Mouse (Mus musculus): ENCODE measurements around the gene Nog. TPM values are rescaled to one million over a fixed set of nuclear protein-coding genes. Genes with fewer than 3 reads are reported as not detected.

The Nog gene
- polyA plus RNA-seq, 1 experiment from 2014 or later, result 0.24 TPM

GRCm38 (mm10) chr11:89310217-89310616 lies 8.1 kb upstream of the Nog start:
- Histone ChIP-seq H3K9ac (no peak overlapping the region), H3K4me1 (replicated peaks) (peaks cover 10% of the 10 kb centered on the region; the same call in 1 of the 2 replicates), H3K36me3 (no peaks in the 10 kb centered on the region), H3K4me2 (no peak overlapping the region), H3K27ac (no peak overlapping the region), H3K9me3 (replicated peaks) (no peaks in the 10 kb centered on the region), H3K27me3 (peaks cover 6% of the 10 kb centered on the region; the same call in 1 of the 2 replicates), H3K4me3 (no peak overlapping the region)
- no peak for ATAC-seq (replicated peaks; ENCODE audit: insufficient number of reproducible peaks, insufficient read depth, low FRiP score, low read depth)
- WGBS, result 64% methylated on average over 11 of the region's 11 CpGs

DNA sequence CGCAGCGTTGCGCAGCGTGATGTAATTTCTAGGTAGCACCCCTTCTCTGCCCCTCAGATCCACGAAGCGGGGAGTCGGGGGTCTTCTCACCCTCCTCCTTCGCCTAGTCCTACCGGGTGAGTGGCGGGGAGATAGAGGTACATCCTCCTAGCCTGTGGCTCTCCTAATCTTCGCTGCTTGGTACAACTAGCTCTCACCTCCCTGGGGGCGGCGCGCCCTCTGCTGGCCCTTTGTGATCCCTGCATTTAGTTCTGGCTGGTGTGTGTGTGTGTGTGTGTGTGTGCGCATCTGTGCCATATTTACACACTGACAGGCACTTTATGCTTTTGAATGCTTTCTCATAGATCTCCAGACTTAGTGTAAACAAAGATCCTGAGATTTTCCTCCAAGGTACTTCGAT lies 1.3 kb upstream of the Nog start:
- Histone ChIP-seq H3K9me3 (replicated peaks) (no peaks in the 10 kb centered on the region), H3K36me3 (no peaks in the 10 kb centered on the region), H3K4me2 (peak overlapping the region; percentile 98), H3K27ac (no peak overlapping the region), H3K9ac (no peak overlapping the region), H3K4me1 (replicated peaks) (peaks cover 32% of the 10 kb centered on the region), H3K4me3 (peak overlapping the region; percentile 70), H3K27me3 (peaks cover 16% of the 10 kb centered on the region)
- ATAC-seq (replicated peaks; ENCODE audit: insufficient number of reproducible peaks, insufficient read depth, low FRiP score, low read depth), result peak; percentile 51; the same call in 1 of the 2 replicates
- 2% methylated on average over 16 of the region's 16 CpGs for WGBS

DNA sequence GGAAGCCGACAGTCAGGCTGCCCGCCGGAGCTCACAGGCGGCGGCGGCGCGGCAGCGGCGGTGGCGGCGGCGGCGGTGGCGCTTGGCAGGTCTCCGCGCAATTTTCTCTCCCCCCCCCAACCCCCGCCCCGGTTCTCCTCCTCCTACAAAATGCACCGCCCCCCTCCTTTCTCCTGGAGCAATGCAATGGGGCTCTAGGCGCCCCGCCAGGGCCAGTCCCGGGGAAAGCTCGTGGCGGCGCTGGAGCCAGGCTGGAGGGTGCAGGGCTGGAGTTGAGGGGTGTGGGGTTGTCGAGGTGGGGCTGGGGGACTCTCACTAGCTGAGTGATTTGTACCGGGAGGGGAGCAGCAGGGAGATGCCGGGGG lies 666 bp upstream of the Nog start:
- H3K27me3 ChIP-seq, result peaks cover 16% of the 10 kb centered on the region
- H3K36me3 ChIP-seq, result no peaks in the 10 kb centered on the region
- peak overlapping the region; percentile 64 for H3K27ac ChIP-seq
- H3K4me1 ChIP-seq (replicated peaks), result peaks cover 35% of the 10 kb centered on the region
- H3K9me3 ChIP-seq (replicated peaks), result no peaks in the 10 kb centered on the region
- peak overlapping the region; percentile 70 for H3K4me3 ChIP-seq
- H3K4me2 ChIP-seq, result peak overlapping the region; percentile 98
- H3K9ac ChIP-seq, result peak overlapping the region; percentile 62
- under 1% methylated on average over 28 of the region's 29 CpGs for WGBS
- ATAC-seq (replicated peaks; ENCODE audit: insufficient number of reproducible peaks, insufficient read depth, low FRiP score, low read depth), result peak; percentile 53

DNA sequence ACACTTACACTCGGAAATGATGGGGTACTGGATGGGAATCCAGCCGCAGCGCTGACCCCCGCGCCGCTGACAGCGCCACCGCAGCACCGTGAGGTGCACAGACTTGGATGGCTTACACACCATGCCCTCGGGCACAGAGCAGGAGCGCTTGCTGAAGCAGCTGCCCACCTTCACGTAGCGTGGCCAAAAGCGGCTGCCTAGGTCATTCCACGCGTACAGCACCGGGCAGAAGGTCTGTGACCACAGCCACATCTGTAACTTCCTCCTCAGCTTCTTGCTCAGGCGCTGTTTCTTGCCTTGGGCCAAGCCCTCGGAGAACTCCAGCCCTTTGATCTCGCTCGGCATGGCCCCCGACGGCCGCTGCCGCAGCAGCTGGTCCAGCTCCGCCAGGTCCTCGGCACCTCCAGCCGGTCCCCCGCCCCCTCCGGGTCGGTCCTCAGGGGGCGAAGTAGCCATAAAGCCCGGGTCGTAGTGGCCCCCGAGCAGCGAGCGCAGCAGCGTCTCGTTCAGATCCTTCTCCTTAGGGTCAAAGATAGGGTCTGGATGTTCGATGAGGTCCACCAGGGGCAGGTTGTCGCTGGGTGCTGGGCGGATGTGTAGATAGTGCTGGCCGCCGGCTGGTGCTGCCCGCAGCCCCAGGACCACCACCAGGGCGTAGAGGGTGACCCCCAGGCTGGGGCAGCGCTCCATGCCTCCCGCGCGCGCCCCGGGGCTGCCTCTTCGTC lies 639 bp downstream of the Nog start:
- Histone ChIP-seq H3K4me2 (peak overlapping the region; percentile 98), H3K4me3 (peak overlapping the region; percentile 70), H3K9ac (peak overlapping the region; percentile 62), H3K9me3 (replicated peaks) (no peaks in the 10 kb centered on the region), H3K4me1 (replicated peaks) (peaks cover 36% of the 10 kb centered on the region), H3K27me3 (peaks cover 16% of the 10 kb centered on the region), H3K36me3 (no peaks in the 10 kb centered on the region), H3K27ac (peak overlapping the region; percentile 64)
- under 1% methylated on average over 52 of the region's 53 CpGs for WGBS
- 0 out of 2 replicates have a peak, but pooled peaks have one; percentile 8 for ATAC-seq (replicated peaks; ENCODE audit: insufficient number of reproducible peaks, insufficient read depth, low FRiP score, low read depth)

DNA sequence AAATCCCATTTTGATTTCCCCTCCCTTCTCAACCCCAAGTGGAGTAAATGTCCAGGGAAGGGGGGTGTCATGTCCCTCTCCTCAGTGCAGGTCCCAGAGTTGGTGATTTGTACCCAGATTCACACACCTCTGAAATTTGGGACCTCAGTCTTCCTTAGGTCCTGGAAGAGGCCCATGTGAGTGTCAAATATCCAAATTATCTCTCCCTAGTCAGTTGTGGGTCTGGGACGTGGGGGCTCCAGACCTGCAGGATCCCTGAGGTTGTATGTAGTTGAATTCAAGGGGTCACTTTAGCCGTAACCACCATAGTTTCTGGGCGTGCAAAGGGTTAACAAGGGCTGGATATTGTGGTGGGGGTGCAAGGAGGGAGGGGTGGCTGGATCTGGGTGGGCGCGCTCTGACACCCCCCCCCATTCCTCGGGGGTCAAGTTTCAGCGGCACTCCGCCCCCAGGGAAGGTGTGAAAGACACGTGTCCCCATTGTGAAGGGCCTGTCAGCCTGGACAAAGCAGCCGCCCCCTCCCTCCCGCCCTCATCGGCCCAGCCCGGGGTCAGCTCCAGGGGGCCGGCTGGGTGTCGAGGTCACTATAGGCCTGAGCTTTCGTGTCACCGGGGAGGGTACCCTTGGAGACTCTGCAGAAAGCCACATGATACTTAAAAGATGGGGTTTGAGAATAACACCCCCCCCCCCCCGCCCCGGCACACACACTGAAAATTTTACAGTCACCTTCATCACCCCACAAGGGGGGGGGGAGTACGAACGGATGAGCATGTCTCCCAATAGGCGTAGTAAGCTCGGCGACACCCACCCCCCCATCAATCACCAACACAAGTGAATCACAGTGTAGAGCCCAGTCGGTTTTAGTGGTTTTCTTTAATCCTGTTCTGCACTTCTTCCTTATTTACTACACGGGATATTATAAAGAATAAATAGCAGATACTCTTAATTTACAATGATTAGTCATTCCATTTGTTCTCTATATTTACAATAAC lies 2.1 kb downstream of the Nog start:
- Histone ChIP-seq H3K27ac (no peak overlapping the region), H3K27me3 (peaks cover 13% of the 10 kb centered on the region), H3K4me3 (peak overlapping the region; percentile 52), H3K36me3 (no peaks in the 10 kb centered on the region), H3K9me3 (replicated peaks) (no peaks in the 10 kb centered on the region), H3K4me1 (replicated peaks) (peaks cover 36% of the 10 kb centered on the region), H3K9ac (no peak overlapping the region), H3K4me2 (peak overlapping the region; percentile 92)
- 2% methylated on average over 26 of the region's 26 CpGs for WGBS
- no peak for ATAC-seq (replicated peaks; ENCODE audit: insufficient number of reproducible peaks, insufficient read depth, low FRiP score, low read depth)

DNA sequence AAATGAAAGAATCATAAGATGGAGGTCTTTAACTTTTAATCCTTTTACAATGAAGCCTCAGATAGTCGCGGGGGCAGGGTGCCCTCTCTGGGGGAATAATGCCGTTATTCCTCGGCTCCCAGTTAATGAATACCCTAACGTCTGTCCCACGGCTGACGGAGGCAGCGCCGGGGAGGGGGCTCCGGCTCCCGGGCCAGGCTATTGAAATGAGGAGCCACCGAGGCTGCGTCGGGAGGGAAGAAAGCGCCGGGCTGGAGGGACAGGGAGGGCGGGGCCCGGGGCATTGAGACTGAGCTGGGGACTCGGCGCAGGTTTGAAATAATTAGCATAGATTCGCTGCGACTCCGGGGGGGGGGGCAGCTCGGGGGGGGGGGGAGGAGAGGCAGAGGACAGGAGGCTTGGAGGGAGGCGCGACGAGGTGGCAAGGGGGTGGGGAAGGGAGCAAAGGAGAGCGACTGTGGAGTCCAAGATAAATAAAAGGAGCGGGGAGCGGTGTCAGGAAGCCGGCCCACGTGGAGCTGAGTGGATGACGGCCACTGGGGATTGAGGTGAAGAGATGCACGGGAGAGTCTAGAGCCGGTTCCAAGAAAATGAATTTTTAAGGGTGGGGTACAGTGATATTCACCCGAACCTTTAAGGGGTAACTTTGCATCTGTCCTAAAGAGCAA lies 2.9 kb downstream of the Nog start:
- WGBS, result 1% methylated on average over 32 of the region's 36 CpGs
- H3K9me3 ChIP-seq (replicated peaks), result no peaks in the 10 kb centered on the region
- H3K9ac ChIP-seq, result peak overlapping the region; percentile 46; the same call in 1 of the 2 replicates
- peaks cover 36% of the 10 kb centered on the region for H3K4me1 ChIP-seq (replicated peaks)
- H3K4me3 ChIP-seq, result peak overlapping the region; percentile 52
- ATAC-seq (replicated peaks; ENCODE audit: insufficient number of reproducible peaks, insufficient read depth, low FRiP score, low read depth), result no peak
- H3K36me3 ChIP-seq, result no peaks in the 10 kb centered on the region
- H3K4me2 ChIP-seq, result peak overlapping the region; percentile 92
- H3K27me3 ChIP-seq, result peaks cover 13% of the 10 kb centered on the region
- peak overlapping the region; percentile 70 for H3K27ac ChIP-seq

GRCm38 (mm10) chr11:89298285-89299010 lies 3.7 kb downstream of the Nog start:
- Histone ChIP-seq H3K36me3 (no peaks in the 10 kb centered on the region), H3K9ac (peak overlapping the region; percentile 60), H3K4me3 (peak overlapping the region; percentile 52), H3K9me3 (replicated peaks) (no peaks in the 10 kb centered on the region), H3K4me2 (peak overlapping the region; percentile 92), H3K27me3 (peaks cover 13% of the 10 kb centered on the region), H3K27ac (peak overlapping the region; percentile 70), H3K4me1 (replicated peaks) (peaks cover 36% of the 10 kb centered on the region)
- ATAC-seq (replicated peaks; ENCODE audit: insufficient number of reproducible peaks, insufficient read depth, low FRiP score, low read depth), result peak; percentile 28; the same call in 1 of the 2 replicates
- under 1% methylated on average over 41 of the region's 51 CpGs for WGBS

DNA sequence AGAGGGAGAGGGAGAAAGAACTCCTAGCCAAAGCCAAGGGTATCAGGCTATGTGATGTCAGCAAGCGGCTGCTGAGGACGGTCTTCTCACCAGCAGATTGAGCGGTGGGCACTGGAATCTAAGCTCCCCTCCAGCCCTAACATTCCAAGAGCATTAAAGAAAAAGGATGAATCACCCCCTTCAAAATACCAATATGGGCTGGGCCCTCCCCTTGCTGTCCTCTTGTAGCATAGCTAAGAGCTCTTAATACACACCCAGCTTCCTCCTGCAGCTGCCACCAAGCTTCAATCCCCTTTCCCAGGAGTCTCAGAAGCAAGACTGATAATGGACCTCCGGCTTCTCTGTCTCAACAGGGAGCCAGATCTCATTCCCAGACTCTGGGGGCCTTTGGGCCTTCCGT lies 4.6 kb downstream of the Nog start:
- Histone ChIP-seq H3K9me3 (replicated peaks) (no peaks in the 10 kb centered on the region), H3K4me1 (replicated peaks) (peaks cover 32% of the 10 kb centered on the region), H3K36me3 (no peaks in the 10 kb centered on the region), H3K4me2 (peak overlapping the region; percentile 92), H3K27me3 (peaks cover 13% of the 10 kb centered on the region), H3K9ac (peak overlapping the region; percentile 60; the same call in 1 of the 2 replicates), H3K27ac (no peak overlapping the region), H3K4me3 (peak overlapping the region; percentile 52)
- ATAC-seq (replicated peaks; ENCODE audit: insufficient number of reproducible peaks, insufficient read depth, low FRiP score, low read depth), result no peak
- 28% methylated on average over 5 of the region's 5 CpGs for WGBS

DNA sequence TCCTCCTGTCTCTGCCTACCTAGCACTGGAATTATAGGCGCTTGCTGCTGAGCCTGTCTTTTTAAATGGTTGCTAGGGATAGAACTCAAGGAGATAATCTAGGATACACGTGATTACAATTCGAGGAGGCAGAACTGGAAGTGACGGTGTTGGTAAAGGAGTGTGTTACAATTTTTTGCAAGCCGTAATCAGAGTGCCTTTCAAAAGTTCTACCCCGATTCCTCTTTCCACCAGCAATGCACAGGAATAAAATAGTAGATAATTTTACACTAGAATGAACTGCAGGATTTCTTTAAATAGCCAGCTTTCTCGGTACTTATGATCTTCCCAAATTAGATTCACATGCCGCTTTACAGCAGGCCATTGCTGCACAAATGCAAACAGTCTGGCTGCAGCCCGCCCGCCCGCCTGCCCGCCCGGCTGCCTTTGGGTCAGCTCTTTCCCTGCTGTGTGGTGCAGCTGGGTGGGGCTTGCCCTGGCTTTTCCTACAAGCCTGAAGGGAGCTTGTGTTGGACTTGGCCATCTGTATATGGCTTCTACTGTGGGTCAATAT lies 32.2 kb downstream of the Nog start:
- Histone ChIP-seq H3K9ac (no peak overlapping the region), H3K4me3 (no peak overlapping the region), H3K36me3 (no peaks in the 10 kb centered on the region), H3K27ac (no peak overlapping the region), H3K27me3 (no peaks in the 10 kb centered on the region), H3K9me3 (replicated peaks) (no peaks in the 10 kb centered on the region), H3K4me1 (replicated peaks) (peaks cover 8% of the 10 kb centered on the region; the same call in 1 of the 2 replicates), H3K4me2 (no peak overlapping the region)
- whole genome bisulfite sequencing, result 64% methylated on average over 13 of the region's 13 CpGs
- ATAC-seq (replicated peaks; ENCODE audit: insufficient number of reproducible peaks, insufficient read depth, low FRiP score, low read depth), result no peak

GRCm38 (mm10) chr11:89267520-89267919 lies 34.6 kb downstream of the Nog start:
- Histone ChIP-seq H3K27ac (no peak overlapping the region), H3K36me3 (no peaks in the 10 kb centered on the region), H3K4me3 (no peak overlapping the region), H3K9ac (no peak overlapping the region), H3K9me3 (replicated peaks) (no peaks in the 10 kb centered on the region), H3K27me3 (no peaks in the 10 kb centered on the region), H3K4me2 (no peak overlapping the region), H3K4me1 (replicated peaks) (peaks cover 16% of the 10 kb centered on the region; the same call in 1 of the 2 replicates)
- WGBS, result 92% methylated on average over 3 of the region's 3 CpGs
- no peak for ATAC-seq (replicated peaks; ENCODE audit: insufficient number of reproducible peaks, insufficient read depth, low FRiP score, low read depth)
